Mouse (Mus musculus): ENCODE results near the gene Atf6. TPM values are rescaled to one million over a fixed set of nuclear protein-coding genes. Genes with fewer than 3 reads are reported as not detected.

Atf6 gene
- polyA plus RNA-seq, 1 experiment from 2014 or later: 8.3 TPM

GRCm38 (mm10) chr1:170697771-170698356 is 169.7 kb downstream of the Atf6 start:
- no peak for ATAC-seq
- no peak overlapping the region for H3K4me3 ChIP-seq (replicated peaks)
- no peaks in the 10 kb centered on the region for H3K4me1 ChIP-seq (replicated peaks)
- H3K4me2 ChIP-seq (replicated peaks): no peak overlapping the region
- no peaks in the 10 kb centered on the region for H3K36me3 ChIP-seq
- H3K9me3 ChIP-seq: no peaks in the 10 kb centered on the region
- H3K27me3 ChIP-seq: no peaks in the 10 kb centered on the region
- no peak overlapping the region for H3K9ac ChIP-seq (replicated peaks)
- H3K27ac ChIP-seq: no peak overlapping the region
- 85% methylated on average over 7 of the region's 7 CpGs for WGBS

DNA sequence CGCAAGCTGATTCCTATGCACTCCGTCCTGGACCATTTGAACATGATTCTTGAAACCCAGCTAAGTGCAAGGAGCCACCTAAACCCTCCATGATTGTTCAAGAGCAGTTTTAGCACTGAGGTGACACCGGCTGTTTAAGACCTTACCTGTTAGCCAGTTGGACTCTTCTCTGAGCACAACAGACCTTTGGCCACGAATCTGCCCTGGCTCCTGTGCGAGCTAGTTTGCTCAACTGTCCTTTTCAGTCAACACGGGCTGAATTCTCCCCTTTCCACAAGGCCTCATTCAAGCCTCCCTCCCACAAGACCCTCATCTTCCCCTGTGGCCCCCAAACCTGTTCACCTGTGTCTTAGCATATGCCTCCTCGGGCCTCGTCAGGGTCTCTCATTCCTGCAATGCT is 170.6 kb downstream of the Atf6 start:
- no peaks in the 10 kb centered on the region for H3K4me1 ChIP-seq (replicated peaks)
- no peaks in the 10 kb centered on the region for H3K36me3 ChIP-seq
- no peaks in the 10 kb centered on the region for H3K27me3 ChIP-seq
- H3K9me3 ChIP-seq: no peaks in the 10 kb centered on the region
- WGBS: 97% methylated on average over 8 of the region's 8 CpGs
- no peak overlapping the region for H3K4me2 ChIP-seq (replicated peaks)
- H3K4me3 ChIP-seq (replicated peaks): no peak overlapping the region
- no peak for ATAC-seq
- no peak overlapping the region for H3K9ac ChIP-seq (replicated peaks)
- H3K27ac ChIP-seq: no peak overlapping the region

GRCm38 (mm10) chr1:170695326-170695725 is 172.2 kb downstream of the Atf6 start:
- no peak overlapping the region for H3K4me3 ChIP-seq (replicated peaks)
- H3K36me3 ChIP-seq: no peaks in the 10 kb centered on the region
- 46% methylated on average over 6 of the region's 6 CpGs for WGBS
- no peak overlapping the region for H3K4me2 ChIP-seq (replicated peaks)
- H3K27me3 ChIP-seq: no peaks in the 10 kb centered on the region
- no peak overlapping the region for H3K9ac ChIP-seq (replicated peaks)
- H3K27ac ChIP-seq: no peak overlapping the region
- ATAC-seq: no peak
- H3K4me1 ChIP-seq (replicated peaks): no peaks in the 10 kb centered on the region
- no peaks in the 10 kb centered on the region for H3K9me3 ChIP-seq

DNA sequence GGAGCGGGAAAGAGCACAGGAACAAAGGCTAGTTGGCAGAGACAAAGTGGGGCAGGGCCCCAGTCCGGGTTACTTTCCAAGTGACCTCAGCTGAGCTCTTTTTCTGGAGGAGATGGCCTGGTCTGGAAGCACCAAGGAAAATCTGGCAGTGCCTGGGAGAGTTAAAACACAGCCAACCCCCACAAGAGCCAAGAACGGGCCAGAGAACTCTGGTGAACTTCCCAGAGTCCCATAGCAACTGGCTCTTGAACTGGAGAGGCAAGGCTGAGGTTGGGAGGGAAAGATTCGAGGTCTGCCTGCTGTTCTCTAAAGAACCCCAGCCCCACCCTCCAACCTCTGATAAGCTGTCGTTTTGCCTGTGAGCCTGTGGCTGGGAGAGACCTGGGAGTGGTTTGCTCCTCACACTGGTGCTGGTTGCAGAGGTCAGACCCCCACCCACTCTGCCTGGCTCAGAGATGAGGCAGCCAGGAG is 172.7 kb downstream of the Atf6 start:
- ATAC-seq: no peak
- Histone ChIP-seq H3K4me1 (replicated peaks) (no peaks in the 10 kb centered on the region), H3K9me3 (no peaks in the 10 kb centered on the region), H3K27ac (no peak overlapping the region), H3K36me3 (no peaks in the 10 kb centered on the region), H3K27me3 (no peaks in the 10 kb centered on the region), H3K4me2 (replicated peaks) (no peak overlapping the region), H3K9ac (replicated peaks) (no peak overlapping the region), H3K4me3 (replicated peaks) (no peak overlapping the region)
- 47% methylated on average over 5 of the region's 5 CpGs for WGBS

- 94% methylated on average over 5 of the region's 5 CpGs for WGBS
- ATAC-seq: no peak
- no peak overlapping the region for H3K9ac ChIP-seq (replicated peaks)
- H3K27me3 ChIP-seq: no peaks in the 10 kb centered on the region
- no peaks in the 10 kb centered on the region for H3K36me3 ChIP-seq
- no peak overlapping the region for H3K4me3 ChIP-seq (replicated peaks)
- no peaks in the 10 kb centered on the region for H3K9me3 ChIP-seq
- H3K27ac ChIP-seq: no peak overlapping the region
- H3K4me2 ChIP-seq (replicated peaks): no peak overlapping the region
- no peaks in the 10 kb centered on the region for H3K4me1 ChIP-seq (replicated peaks)
Observed at GRCm38 (mm10) chr1:170691301-170691700, 176.3 kb downstream of the Atf6 start.

DNA sequence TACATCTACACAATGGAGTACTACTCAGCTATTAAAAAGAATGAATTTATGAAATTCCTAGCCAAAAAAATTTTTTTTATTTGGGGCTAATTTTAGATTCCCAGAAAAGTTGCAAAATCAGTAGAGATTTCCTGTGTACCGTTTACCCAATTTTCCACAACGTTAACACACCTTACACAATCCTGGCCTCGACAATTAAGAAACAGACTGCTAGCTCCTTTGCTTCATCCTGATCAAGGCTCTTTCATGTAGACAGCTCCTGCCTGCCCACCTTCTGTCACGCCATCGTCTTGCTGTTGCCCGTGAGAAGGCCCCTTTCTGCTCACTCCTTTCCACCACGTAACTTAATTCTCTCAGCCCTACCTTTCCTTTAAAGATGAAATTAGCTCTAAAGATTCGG is 177.8 kb downstream of the Atf6 start:
- Histone ChIP-seq H3K36me3 (no peaks in the 10 kb centered on the region), H3K27me3 (no peaks in the 10 kb centered on the region), H3K4me2 (replicated peaks) (no peak overlapping the region), H3K27ac (no peak overlapping the region), H3K9ac (replicated peaks) (no peak overlapping the region), H3K4me1 (replicated peaks) (no peaks in the 10 kb centered on the region), H3K9me3 (no peaks in the 10 kb centered on the region), H3K4me3 (replicated peaks) (no peak overlapping the region)
- no peak for ATAC-seq
- 95% methylated on average over 8 of the region's 8 CpGs for WGBS

- Histone ChIP-seq H3K27ac (no peak overlapping the region), H3K9ac (replicated peaks) (no peak overlapping the region), H3K36me3 (peaks cover 12% of the 10 kb centered on the region), H3K4me1 (replicated peaks) (no peaks in the 10 kb centered on the region), H3K9me3 (no peaks in the 10 kb centered on the region), H3K27me3 (no peaks in the 10 kb centered on the region), H3K4me2 (replicated peaks) (no peak overlapping the region), H3K4me3 (replicated peaks) (no peak overlapping the region)
- WGBS: 80% methylated on average over 6 of the region's 6 CpGs
- ATAC-seq: no peak
Observed at GRCm38 (mm10) chr1:170683863-170684262, 183.7 kb downstream of the Atf6 start.

DNA sequence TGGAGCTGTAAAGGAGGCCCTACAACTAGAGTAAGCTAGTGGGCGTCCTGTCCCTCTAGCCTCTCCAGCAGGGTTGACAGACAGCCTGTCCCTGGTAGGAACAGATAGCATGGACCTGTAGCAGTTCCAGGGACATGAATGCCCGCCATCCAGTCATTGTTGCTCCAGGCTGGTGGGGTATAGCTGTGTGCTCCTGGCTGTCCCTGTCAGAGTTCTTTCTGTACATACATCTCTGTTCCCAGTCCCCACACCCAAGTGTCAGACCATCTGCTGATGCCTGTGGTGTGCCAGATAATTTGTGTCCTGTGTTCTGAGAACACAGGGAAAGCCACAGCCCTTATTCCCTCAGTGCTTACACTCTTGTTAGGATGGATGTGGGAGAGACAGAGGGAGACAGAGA is 187.9 kb downstream of the Atf6 start:
- no peak overlapping the region for H3K27ac ChIP-seq
- no peak overlapping the region for H3K4me3 ChIP-seq (replicated peaks)
- peaks cover 12% of the 10 kb centered on the region for H3K36me3 ChIP-seq
- H3K9me3 ChIP-seq: no peaks in the 10 kb centered on the region
- H3K4me1 ChIP-seq (replicated peaks): no peaks in the 10 kb centered on the region
- H3K27me3 ChIP-seq: no peaks in the 10 kb centered on the region
- WGBS: 87% methylated on average over 2 of the region's 2 CpGs
- no peak for ATAC-seq
- no peak overlapping the region for H3K4me2 ChIP-seq (replicated peaks)
- no peak overlapping the region for H3K9ac ChIP-seq (replicated peaks)

GRCm38 (mm10) chr1:170678861-170679260 is 188.7 kb downstream of the Atf6 start:
- 73% methylated on average over 4 of the region's 4 CpGs for WGBS
- H3K9me3 ChIP-seq: no peaks in the 10 kb centered on the region
- H3K36me3 ChIP-seq: peaks cover 12% of the 10 kb centered on the region
- no peak overlapping the region for H3K27ac ChIP-seq
- H3K9ac ChIP-seq (replicated peaks): no peak overlapping the region
- no peaks in the 10 kb centered on the region for H3K4me1 ChIP-seq (replicated peaks)
- H3K4me2 ChIP-seq (replicated peaks): no peak overlapping the region
- H3K27me3 ChIP-seq: no peaks in the 10 kb centered on the region
- ATAC-seq: no peak
- no peak overlapping the region for H3K4me3 ChIP-seq (replicated peaks)

GRCm38 (mm10) chr1:170677681-170678080 is 189.9 kb downstream of the Atf6 start:
- Histone ChIP-seq H3K9ac (replicated peaks) (no peak overlapping the region), H3K4me1 (replicated peaks) (no peaks in the 10 kb centered on the region), H3K4me3 (replicated peaks) (no peak overlapping the region), H3K27ac (no peak overlapping the region), H3K4me2 (replicated peaks) (no peak overlapping the region), H3K27me3 (no peaks in the 10 kb centered on the region), H3K9me3 (no peaks in the 10 kb centered on the region), H3K36me3 (peaks cover 12% of the 10 kb centered on the region)
- ATAC-seq: no peak
- 94% methylated on average over 4 of the region's 4 CpGs for WGBS

GRCm38 (mm10) chr1:170674184-170674775 is 193.3 kb downstream of the Atf6 start:
- Histone ChIP-seq H3K27me3 (no peaks in the 10 kb centered on the region), H3K4me1 (replicated peaks) (no peaks in the 10 kb centered on the region), H3K27ac (no peak overlapping the region), H3K9me3 (no peaks in the 10 kb centered on the region), H3K36me3 (peaks cover 17% of the 10 kb centered on the region), H3K4me3 (replicated peaks) (no peak overlapping the region), H3K9ac (replicated peaks) (no peak overlapping the region), H3K4me2 (replicated peaks) (no peak overlapping the region)
- 64% methylated on average over 9 of the region's 9 CpGs for WGBS
- no peak for ATAC-seq

DNA sequence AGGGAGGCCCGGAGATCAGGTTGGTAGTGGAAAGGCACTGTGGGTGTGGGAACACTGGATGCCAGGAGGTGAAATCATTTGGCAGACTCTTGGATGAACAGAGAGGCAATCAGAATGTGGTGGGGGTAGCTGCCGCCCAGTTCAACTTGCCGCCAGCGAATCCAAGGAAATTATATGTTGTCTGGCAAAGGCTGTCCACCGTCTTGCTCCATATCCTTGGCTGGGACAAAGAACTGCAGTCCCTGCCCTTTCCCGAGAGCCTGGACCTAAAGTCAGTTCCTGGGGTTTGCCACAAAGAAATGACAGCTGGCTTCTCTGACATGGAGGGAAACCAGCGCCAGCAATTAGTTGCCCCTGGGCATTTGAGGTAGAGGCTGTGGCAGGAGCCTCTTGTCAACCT is 202.4 kb downstream of the Atf6 start:
- Histone ChIP-seq H3K9ac (replicated peaks) (no peak overlapping the region), H3K27ac (no peak overlapping the region), H3K9me3 (no peaks in the 10 kb centered on the region), H3K4me3 (replicated peaks) (no peak overlapping the region), H3K4me2 (replicated peaks) (no peak overlapping the region), H3K4me1 (replicated peaks) (no peaks in the 10 kb centered on the region), H3K27me3 (no peaks in the 10 kb centered on the region), H3K36me3 (peaks cover 30% of the 10 kb centered on the region)
- ATAC-seq: no peak
- 87% methylated on average over 7 of the region's 7 CpGs for WGBS

GRCm38 (mm10) chr1:170664620-170665185 is 202.9 kb downstream of the Atf6 start:
- H3K27me3 ChIP-seq: no peaks in the 10 kb centered on the region
- no peak overlapping the region for H3K4me3 ChIP-seq (replicated peaks)
- no peak overlapping the region for H3K27ac ChIP-seq
- H3K4me1 ChIP-seq (replicated peaks): no peaks in the 10 kb centered on the region
- peaks cover 28% of the 10 kb centered on the region for H3K36me3 ChIP-seq
- ATAC-seq: no peak
- WGBS: 91% methylated on average over 11 of the region's 11 CpGs
- H3K9me3 ChIP-seq: no peaks in the 10 kb centered on the region
- no peak overlapping the region for H3K4me2 ChIP-seq (replicated peaks)
- no peak overlapping the region for H3K9ac ChIP-seq (replicated peaks)
